Mouse (Mus musculus): ENCODE results near the gene Kidins220.

DNA sequence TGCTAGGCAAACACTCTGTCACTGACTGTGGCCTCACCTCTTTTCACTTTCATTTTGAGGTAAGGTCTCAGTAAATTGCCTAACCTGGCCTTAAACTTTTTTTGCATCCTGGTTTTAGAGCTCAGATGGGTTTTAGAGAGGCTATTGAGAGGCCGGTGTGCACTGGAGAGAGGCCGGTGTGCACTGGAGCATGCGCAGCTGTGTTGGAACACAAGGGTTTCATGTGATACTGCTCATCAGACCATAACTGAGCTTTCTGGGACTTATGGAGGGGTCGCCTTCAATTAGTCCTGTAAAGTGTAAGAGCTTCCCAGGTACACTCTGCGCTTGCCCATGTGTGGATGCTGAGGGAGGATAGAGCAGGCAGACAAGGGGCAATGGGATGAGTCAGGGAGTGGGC, 62.5 kb downstream of the Kidins220 start:
- TF ChIP-seq POLR2A (IDR thresholded peaks at IDR 0.05; ENCODE audit: low read depth, low read length): no peak
- no peak for TF ChIP-seq CTCF (IDR thresholded peaks at IDR 0.05; ENCODE audit: borderline replicate concordance, insufficient read depth, low read length)
